Mouse (Mus musculus): ENCODE results near the gene Cpne5. TPM values are rescaled to one million over a fixed set of nuclear protein-coding genes. Genes with fewer than 3 reads are reported as not detected.

The Cpne5 gene
- polyA plus RNA-seq, 1 experiment from 2014 or later, result 51.2 TPM

- H3K4me2 ChIP-seq (ENCODE audit: low read length), result no peak overlapping the region
- H3K4me3 ChIP-seq (ENCODE audit: low read length), result no peak overlapping the region
- H3K27me3 ChIP-seq (replicated peaks; ENCODE audit: control insufficient read depth, insufficient read depth, low read length), result no peaks in the 10 kb centered on the region
- no peak overlapping the region for H3K9ac ChIP-seq (ENCODE audit: low read depth, low read length)
- H3K27ac ChIP-seq (ENCODE audit: low read depth, low read length), result no peak overlapping the region
- WGBS, result 75% methylated on average over 8 of the region's 8 CpGs
- peaks cover 7% of the 10 kb centered on the region for H3K4me1 ChIP-seq (ENCODE audit: control insufficient read depth, insufficient read depth, low read depth, low read length)
- no peaks in the 10 kb centered on the region for H3K9me3 ChIP-seq (ENCODE audit: control insufficient read depth, low read length)
- no peaks in the 10 kb centered on the region for H3K36me3 ChIP-seq (ENCODE audit: control insufficient read depth, insufficient read depth, low read length)
- no peak for ATAC-seq
These were observed 64.8 kb downstream of the Cpne5 start for GRCm38 (mm10) chr17:29173165-29173564.

GRCm38 (mm10) chr17:29172062-29172461 lies 65.9 kb downstream of the Cpne5 start:
- no peak for ATAC-seq
- WGBS, result 48% methylated on average over 10 of the region's 10 CpGs
- H3K4me1 ChIP-seq (ENCODE audit: control insufficient read depth, insufficient read depth, low read depth, low read length), result peaks cover 7% of the 10 kb centered on the region
- H3K36me3 ChIP-seq (ENCODE audit: control insufficient read depth, insufficient read depth, low read length), result no peaks in the 10 kb centered on the region
- H3K9me3 ChIP-seq (ENCODE audit: control insufficient read depth, low read length), result no peaks in the 10 kb centered on the region
- H3K4me3 ChIP-seq (ENCODE audit: low read length), result no peak overlapping the region
- H3K9ac ChIP-seq (ENCODE audit: low read depth, low read length), result no peak overlapping the region
- H3K27me3 ChIP-seq (replicated peaks; ENCODE audit: control insufficient read depth, insufficient read depth, low read length), result no peaks in the 10 kb centered on the region
- no peak overlapping the region for H3K4me2 ChIP-seq (ENCODE audit: low read length)
- H3K27ac ChIP-seq (ENCODE audit: low read depth, low read length), result no peak overlapping the region

GRCm38 (mm10) chr17:29171001-29171772 lies 66.8 kb downstream of the Cpne5 start:
- Histone ChIP-seq H3K36me3 (ENCODE audit: control insufficient read depth, insufficient read depth, low read length) (no peaks in the 10 kb centered on the region), H3K27me3 (replicated peaks; ENCODE audit: control insufficient read depth, insufficient read depth, low read length) (no peaks in the 10 kb centered on the region), H3K4me1 (ENCODE audit: control insufficient read depth, insufficient read depth, low read depth, low read length) (no peaks in the 10 kb centered on the region; the same call in none of the 2 replicates), H3K9me3 (ENCODE audit: control insufficient read depth, low read length) (no peaks in the 10 kb centered on the region), H3K4me3 (ENCODE audit: low read length) (no peak overlapping the region), H3K27ac (ENCODE audit: low read depth, low read length) (no peak overlapping the region), H3K9ac (ENCODE audit: low read depth, low read length) (no peak overlapping the region), H3K4me2 (ENCODE audit: low read length) (no peak overlapping the region)
- 25% methylated on average over 14 of the region's 14 CpGs for WGBS
- ATAC-seq, result peak; percentile 66; the same call in 1 of the 2 replicates

- no peak for ATAC-seq
- H3K4me2 ChIP-seq (ENCODE audit: low read length), result no peak overlapping the region
- no peak overlapping the region for H3K4me3 ChIP-seq (ENCODE audit: low read length)
- H3K4me1 ChIP-seq (ENCODE audit: control insufficient read depth, insufficient read depth, low read depth, low read length), result peaks cover 4% of the 10 kb centered on the region
- whole genome bisulfite sequencing, result 77% methylated on average over 14 of the region's 14 CpGs
- H3K36me3 ChIP-seq (ENCODE audit: control insufficient read depth, insufficient read depth, low read length), result no peaks in the 10 kb centered on the region
- no peak overlapping the region for H3K9ac ChIP-seq (ENCODE audit: low read depth, low read length)
- H3K27me3 ChIP-seq (replicated peaks; ENCODE audit: control insufficient read depth, insufficient read depth, low read length), result no peaks in the 10 kb centered on the region
- H3K9me3 ChIP-seq (ENCODE audit: control insufficient read depth, low read length), result no peaks in the 10 kb centered on the region
- H3K27ac ChIP-seq (ENCODE audit: low read depth, low read length), result no peak overlapping the region
These were observed 67.5 kb downstream of the Cpne5 start for GRCm38 (mm10) chr17:29170431-29171000.

GRCm38 (mm10) chr17:29168996-29169601 lies 68.9 kb downstream of the Cpne5 start:
- Histone ChIP-seq H3K27me3 (replicated peaks; ENCODE audit: control insufficient read depth, insufficient read depth, low read length) (no peaks in the 10 kb centered on the region), H3K36me3 (ENCODE audit: control insufficient read depth, insufficient read depth, low read length) (no peaks in the 10 kb centered on the region), H3K9me3 (ENCODE audit: control insufficient read depth, low read length) (no peaks in the 10 kb centered on the region), H3K27ac (ENCODE audit: low read depth, low read length) (no peak overlapping the region), H3K4me3 (ENCODE audit: low read length) (no peak overlapping the region), H3K9ac (ENCODE audit: low read depth, low read length) (no peak overlapping the region), H3K4me2 (ENCODE audit: low read length) (no peak overlapping the region), H3K4me1 (ENCODE audit: control insufficient read depth, insufficient read depth, low read depth, low read length) (peaks cover 11% of the 10 kb centered on the region)
- 72% methylated on average over 12 of the region's 12 CpGs for WGBS
- ATAC-seq, result no peak

GRCm38 (mm10) chr17:29168438-29168837 lies 69.5 kb downstream of the Cpne5 start:
- peaks cover 11% of the 10 kb centered on the region for H3K4me1 ChIP-seq (ENCODE audit: control insufficient read depth, insufficient read depth, low read depth, low read length)
- no peak for ATAC-seq
- no peaks in the 10 kb centered on the region for H3K36me3 ChIP-seq (ENCODE audit: control insufficient read depth, insufficient read depth, low read length)
- H3K9ac ChIP-seq (ENCODE audit: low read depth, low read length), result no peak overlapping the region
- WGBS, result 90% methylated on average over 4 of the region's 4 CpGs
- no peaks in the 10 kb centered on the region for H3K9me3 ChIP-seq (ENCODE audit: control insufficient read depth, low read length)
- H3K27ac ChIP-seq (ENCODE audit: low read depth, low read length), result no peak overlapping the region
- H3K27me3 ChIP-seq (replicated peaks; ENCODE audit: control insufficient read depth, insufficient read depth, low read length), result no peaks in the 10 kb centered on the region
- no peak overlapping the region for H3K4me2 ChIP-seq (ENCODE audit: low read length)
- H3K4me3 ChIP-seq (ENCODE audit: low read length), result no peak overlapping the region

GRCm38 (mm10) chr17:29167371-29167770 lies 70.6 kb downstream of the Cpne5 start:
- Histone ChIP-seq H3K4me3 (ENCODE audit: low read length) (no peak overlapping the region), H3K27ac (ENCODE audit: low read depth, low read length) (no peak overlapping the region), H3K36me3 (ENCODE audit: control insufficient read depth, insufficient read depth, low read length) (no peaks in the 10 kb centered on the region), H3K4me2 (ENCODE audit: low read length) (no peak overlapping the region), H3K9ac (ENCODE audit: low read depth, low read length) (no peak overlapping the region), H3K9me3 (ENCODE audit: control insufficient read depth, low read length) (no peaks in the 10 kb centered on the region), H3K4me1 (ENCODE audit: control insufficient read depth, insufficient read depth, low read depth, low read length) (peaks cover 11% of the 10 kb centered on the region), H3K27me3 (replicated peaks; ENCODE audit: control insufficient read depth, insufficient read depth, low read length) (no peaks in the 10 kb centered on the region)
- WGBS, result 73% methylated on average over 6 of the region's 6 CpGs
- ATAC-seq, result no peak

- ATAC-seq, result no peak
- Histone ChIP-seq H3K27ac (ENCODE audit: low read depth, low read length) (0 out of 2 replicates have a peak overlapping the region, but pooled peaks have one; percentile 39), H3K36me3 (ENCODE audit: control insufficient read depth, insufficient read depth, low read length) (no peaks in the 10 kb centered on the region)
These were observed 71.9 kb downstream of the Cpne5 start for GRCm38 (mm10) chr17:29165967-29166578.

GRCm38 (mm10) chr17:29165452-29165851 lies 72.5 kb downstream of the Cpne5 start:
- H3K4me1 ChIP-seq (ENCODE audit: control insufficient read depth, insufficient read depth, low read depth, low read length), result peaks cover 11% of the 10 kb centered on the region
- no peaks in the 10 kb centered on the region for H3K36me3 ChIP-seq (ENCODE audit: control insufficient read depth, insufficient read depth, low read length)
- H3K9me3 ChIP-seq (ENCODE audit: control insufficient read depth, low read length), result no peaks in the 10 kb centered on the region
- 12% methylated on average over 6 of the region's 6 CpGs for WGBS
- ATAC-seq, result peak; percentile 59; the same call in 1 of the 2 replicates
- H3K27ac ChIP-seq (ENCODE audit: low read depth, low read length), result no peak overlapping the region
- no peaks in the 10 kb centered on the region for H3K27me3 ChIP-seq (replicated peaks; ENCODE audit: control insufficient read depth, insufficient read depth, low read length)
- H3K4me2 ChIP-seq (ENCODE audit: low read length), result no peak overlapping the region
- H3K4me3 ChIP-seq (ENCODE audit: low read length), result no peak overlapping the region
- no peak overlapping the region for H3K9ac ChIP-seq (ENCODE audit: low read depth, low read length)

More at GRCm38 (mm10) chr17:29165967-29166578, 71.9 kb downstream of the Cpne5 start:
- Histone ChIP-seq H3K4me2 (ENCODE audit: low read length) (no peak overlapping the region), H3K27me3 (replicated peaks; ENCODE audit: control insufficient read depth, insufficient read depth, low read length) (no peaks in the 10 kb centered on the region), H3K4me3 (ENCODE audit: low read length) (no peak overlapping the region), H3K4me1 (ENCODE audit: control insufficient read depth, insufficient read depth, low read depth, low read length) (peaks cover 11% of the 10 kb centered on the region), H3K9me3 (ENCODE audit: control insufficient read depth, low read length) (no peaks in the 10 kb centered on the region), H3K9ac (ENCODE audit: low read depth, low read length) (peak overlapping the region; percentile 35; the same call in 1 of the 2 replicates)
- WGBS, result 30% methylated on average over 8 of the region's 8 CpGs
